Mouse (Mus musculus) bone marrow macrophage, adult 2 months (primary cell): ENCODE measurements around the gene Fam131b.

Source experiments
- CTCF ChIP-seq: IDR thresholded peaks from 2 replicates; pipeline ENCODE4 v1.5.1; 2012; ENCODE audit warnings: low read depth, mild to moderate bottlenecking, low read length, moderate library complexity
- POLR2A ChIP-seq: IDR thresholded peaks from 2 replicates; pipeline ENCODE4 v1.6.1; 2012; ENCODE audit warnings: mild to moderate bottlenecking, low read depth, low read length, borderline replicate concordance

DNA sequence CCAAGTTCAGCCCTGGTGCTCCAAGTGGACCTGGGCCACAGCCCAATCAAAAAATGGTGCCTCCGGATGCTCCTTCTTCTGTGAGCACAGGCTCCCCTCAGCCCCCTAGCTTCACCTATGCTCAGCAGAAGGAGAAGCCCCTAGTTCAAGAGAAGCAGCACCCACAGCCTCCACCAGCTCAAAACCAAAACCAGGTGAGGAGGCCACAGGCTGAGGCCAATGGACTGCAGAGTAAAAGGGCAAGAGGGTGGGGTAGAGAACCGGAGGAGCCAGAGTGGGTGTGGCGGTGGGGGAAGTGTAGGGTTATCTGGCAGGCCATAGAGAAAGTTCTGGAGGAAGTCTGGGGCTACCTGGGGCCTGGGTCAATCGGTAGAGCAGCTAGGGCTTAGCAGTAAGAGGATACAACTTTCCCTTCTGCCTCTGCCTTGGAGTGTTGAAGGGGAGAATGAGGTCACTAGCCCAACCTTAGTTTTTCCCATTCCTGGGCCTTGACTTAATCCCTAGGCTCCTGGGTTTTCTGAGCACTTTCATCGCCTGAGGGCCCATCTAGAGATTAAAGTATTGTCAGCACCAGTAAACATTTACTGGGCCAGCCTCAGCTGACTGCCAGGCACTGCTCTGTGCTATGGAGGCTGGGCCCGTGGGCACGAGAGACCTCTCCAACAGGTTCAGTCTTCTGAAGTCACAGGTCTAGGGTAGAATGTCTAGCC, 27.5 kb upstream of the Fam131b start:
- no peak for TF ChIP-seq CTCF
- TF ChIP-seq POLR2A: no peak
